In the genomic region with DNA sequence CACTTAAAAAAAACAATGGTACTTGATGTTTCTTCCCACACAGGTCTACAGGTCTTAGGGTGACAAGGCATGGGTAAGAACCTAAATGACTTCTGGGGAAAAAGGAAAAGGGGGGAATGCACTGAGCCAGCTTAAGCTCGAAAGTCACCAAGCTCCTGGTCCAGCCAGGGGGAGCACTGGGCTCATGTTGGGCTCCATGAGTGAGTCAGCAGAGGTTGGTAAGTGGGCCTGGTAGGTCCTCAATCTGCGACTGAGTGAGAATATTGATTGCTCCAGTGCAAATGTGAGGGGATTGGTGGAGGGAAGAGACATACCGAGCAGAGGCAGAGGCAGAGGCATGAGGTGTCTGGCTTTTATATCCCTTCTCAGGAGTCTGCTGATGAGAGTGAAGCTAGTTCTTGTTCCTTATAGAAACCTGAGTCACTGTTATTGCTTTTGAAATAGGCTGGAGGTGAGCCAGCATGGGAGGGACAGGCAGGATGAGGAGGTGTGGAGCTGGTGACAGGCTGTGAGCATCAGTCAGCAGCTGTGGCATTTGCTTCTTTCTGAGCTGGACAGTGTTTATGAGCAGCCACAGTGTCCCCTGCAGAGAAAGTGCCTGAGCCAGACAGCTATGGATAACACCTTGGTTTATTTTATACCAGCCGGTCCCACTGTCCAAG, we compare ENCODE assay signal across 8 mouse cellular contexts.
DNase-seq lines count a peak whose midpoint lies in the region; ATAC-seq and TF ChIP-seq lines count a peak whose summit lies in the region.

No protein-coding gene starts in this region.

- ATAC-seq in heart, embryonic 12.5 days (ENCODE audit: insufficient number of reproducible peaks, low FRiP score) = peak; percentile 42; the same call in 1 of the 2 replicates

- DNase-seq in heart, adult 9 months (ENCODE audit: low spot score in 2 of 2) = no peak
- DNase-seq in urinary bladder, adult 18-20 months (ENCODE audit: low spot score in 2 of 2) = peak; percentile 26 to 46
- no peak for DNase-seq in urinary bladder, adult 2 months (ENCODE audit: low spot score)
- DNase-seq in left cerebral cortex, postnatal 14 days (ENCODE audit: low spot score in 2 of 2) = peak; percentile 38 to 72
- DNase-seq in right cerebral cortex, adult 2 months (ENCODE audit: low spot score in 2 of 2) = peak; percentile 68
- DNase-seq in thymus, adult 2 months = no peak
- no peak for DNase-seq in spleen, adult 12 weeks (ENCODE audit: low spot score)

- H3K4me3 ChIP-seq in heart, embryonic 12.5 days = no peak overlapping the region
- H3K4me3 ChIP-seq in thymus, adult 2 months (ENCODE audit: control insufficient read depth, insufficient read depth, low read length) = no peak overlapping the region

- no peak overlapping the region for H3K9ac ChIP-seq in heart, embryonic 12.5 days

- TF ChIP-seq CTCF in thymus, adult 2 months (IDR thresholded peaks at IDR 0.05; ENCODE audit: borderline replicate concordance, control insufficient read depth, extremely low read depth, insufficient read depth, low read length, poor library complexity) = no peak

- no peak overlapping the region for H3K4me2 ChIP-seq in heart, embryonic 12.5 days

- H3K27me3 ChIP-seq in heart, embryonic 12.5 days (replicated peaks) = no peaks in the 10 kb centered on the region
- H3K27me3 ChIP-seq in thymus, adult 2 months (ENCODE audit: control insufficient read depth, insufficient read depth, low read length) = no peaks in the 10 kb centered on the region

- 39% methylated on average over 4 of the region's 4 CpGs for WGBS in heart, embryonic 12.5 days
- WGBS in thymus, adult 2 months = 66% methylated on average over 4 of the region's 4 CpGs

- no peaks in the 10 kb centered on the region for H3K36me3 ChIP-seq in heart, embryonic 12.5 days
- no peaks in the 10 kb centered on the region for H3K36me3 ChIP-seq in thymus, adult 2 months (ENCODE audit: control insufficient read depth, insufficient read depth, low read length)

- intact Hi-C loops in left cerebral cortex, postnatal 14 days (cut with DNase I) = no loop called here

- H3K27ac ChIP-seq in heart, embryonic 12.5 days (ENCODE audit: poor library complexity, severe bottlenecking) = no peak overlapping the region
- no peak overlapping the region for H3K27ac ChIP-seq in thymus, adult 2 months (ENCODE audit: control insufficient read depth, insufficient read depth, low read length)

- no peak for TF ChIP-seq POLR2A in thymus, adult 2 months (IDR thresholded peaks at IDR 0.05; ENCODE audit: control insufficient read depth, extremely low read depth, insufficient read depth, low read length, poor library complexity)

- no peaks in the 10 kb centered on the region for H3K9me3 ChIP-seq in heart, embryonic 12.5 days (replicated peaks)

- peaks cover 9% of the 10 kb centered on the region for H3K4me1 ChIP-seq in heart, embryonic 12.5 days (replicated peaks)
- H3K4me1 ChIP-seq in thymus, adult 2 months (replicated peaks; ENCODE audit: control insufficient read depth, insufficient read depth, low read length) = no peaks in the 10 kb centered on the region

Comparison
In these comparisons a context has a peak if more than half of its experiments do, and no peak if none do; other contexts are left out.
1. DNase-seq: peak in urinary bladder, adult 18-20 months (2 of 2), left cerebral cortex, postnatal 14 days (2 of 2) and right cerebral cortex, adult 2 months (2 of 2); none in heart, adult 9 months (0 of 2), urinary bladder, adult 2 months (single experiment), thymus, adult 2 months (single experiment) and spleen, adult 12 weeks (single experiment).